Mouse (Mus musculus) spleen, postnatal 36 days (tissue): ENCODE measurements around the gene 4921539E11Rik.
A peak's percentile ranks its signal among the peaks of the same experiment; 100 is the strongest.

Experiments used
- DNase-seq, 2 experiments: peaks; one replicate each; pipeline ENCODE4 v3.0.0; 2022; ENCODE audit warnings: low spot score in 2 of 2, mixed read lengths in 1 of 2

4921539E11Rik gene

DNA sequence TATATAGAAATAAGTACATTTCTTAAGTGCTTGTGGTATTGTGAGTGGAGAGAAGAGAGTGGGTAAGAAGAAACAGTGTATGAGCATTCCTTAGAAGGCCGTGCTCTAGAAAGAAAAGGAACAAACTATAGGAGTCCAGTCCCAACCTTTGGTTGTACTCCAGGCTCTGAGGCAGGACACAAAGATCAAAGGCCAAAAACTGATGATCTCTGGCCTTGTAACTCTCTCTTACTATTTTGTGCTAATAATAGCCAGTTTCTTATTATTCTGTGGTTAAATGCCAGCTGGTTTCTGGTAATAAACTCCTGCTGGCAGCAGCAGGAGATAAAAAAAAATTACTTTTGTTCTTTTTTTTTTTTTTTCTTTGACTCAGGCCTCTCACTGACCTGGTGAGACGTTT lies 58.5 kb downstream of the 4921539E11Rik start:
- no peak for DNase-seq

DNA sequence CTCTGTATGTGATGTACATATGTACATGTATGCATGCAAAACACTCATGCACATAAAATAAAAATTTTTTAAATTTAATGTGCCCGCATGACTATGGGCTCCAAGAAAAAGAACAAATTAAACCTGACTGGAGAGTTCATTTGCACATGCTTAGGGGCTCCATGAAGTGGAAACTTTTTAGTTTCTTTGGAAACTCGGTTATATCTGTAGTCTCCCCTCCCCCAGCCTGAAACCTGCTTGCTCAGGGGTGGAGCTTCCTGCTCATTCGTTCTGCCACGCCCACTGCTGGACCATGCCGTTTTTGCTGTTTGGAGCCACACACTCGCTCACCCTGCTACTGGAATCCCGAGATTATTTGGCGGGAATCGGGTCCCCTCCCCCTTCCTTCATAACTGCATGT lies 67.8 kb downstream of the 4921539E11Rik start:
- DNase-seq: no peak

DNA sequence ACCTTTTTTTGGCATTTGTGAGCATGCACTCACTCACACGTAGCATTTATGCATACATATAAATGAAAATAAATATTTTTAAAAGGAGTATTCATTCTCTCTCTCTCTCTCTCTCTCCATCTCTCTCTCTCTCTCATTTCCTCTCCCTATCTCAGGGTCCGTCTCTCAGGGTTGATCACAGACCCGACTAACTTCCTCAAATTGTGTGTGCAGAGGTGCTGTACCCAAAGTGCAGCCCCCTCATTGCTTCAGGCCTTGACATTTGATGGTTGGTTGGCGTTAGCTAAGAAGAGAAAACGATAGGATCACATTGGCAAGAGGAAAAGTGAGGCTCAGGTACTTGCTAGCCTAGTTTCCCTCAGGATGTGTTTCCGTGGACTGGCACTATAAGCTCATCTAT lies 68.9 kb downstream of the 4921539E11Rik start:
- no peak for DNase-seq

- no peak for DNase-seq
These were observed 71.7 kb downstream of the 4921539E11Rik start for GRCm38 (mm10) chr4:103219011-103219410.

DNA sequence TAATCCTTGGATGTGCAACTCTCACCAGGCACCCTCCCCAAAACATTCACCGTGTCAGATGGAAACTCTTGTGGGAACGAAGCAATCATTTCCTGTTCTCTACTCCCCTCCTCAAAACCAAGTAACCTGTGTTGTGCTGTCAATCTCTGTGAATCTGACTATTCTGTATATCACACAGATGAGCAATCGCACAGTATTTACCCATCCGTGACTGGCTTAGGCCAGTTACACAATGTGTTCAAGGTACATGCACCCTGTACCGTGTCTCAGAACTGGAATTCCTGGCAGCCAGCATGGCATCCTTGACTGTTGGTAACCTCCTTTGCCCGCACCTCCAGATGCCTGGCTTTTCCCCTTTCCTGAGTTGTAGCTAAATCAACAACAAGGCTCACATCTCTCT lies 74.6 kb downstream of the 4921539E11Rik start:
- DNase-seq: no peak

DNA sequence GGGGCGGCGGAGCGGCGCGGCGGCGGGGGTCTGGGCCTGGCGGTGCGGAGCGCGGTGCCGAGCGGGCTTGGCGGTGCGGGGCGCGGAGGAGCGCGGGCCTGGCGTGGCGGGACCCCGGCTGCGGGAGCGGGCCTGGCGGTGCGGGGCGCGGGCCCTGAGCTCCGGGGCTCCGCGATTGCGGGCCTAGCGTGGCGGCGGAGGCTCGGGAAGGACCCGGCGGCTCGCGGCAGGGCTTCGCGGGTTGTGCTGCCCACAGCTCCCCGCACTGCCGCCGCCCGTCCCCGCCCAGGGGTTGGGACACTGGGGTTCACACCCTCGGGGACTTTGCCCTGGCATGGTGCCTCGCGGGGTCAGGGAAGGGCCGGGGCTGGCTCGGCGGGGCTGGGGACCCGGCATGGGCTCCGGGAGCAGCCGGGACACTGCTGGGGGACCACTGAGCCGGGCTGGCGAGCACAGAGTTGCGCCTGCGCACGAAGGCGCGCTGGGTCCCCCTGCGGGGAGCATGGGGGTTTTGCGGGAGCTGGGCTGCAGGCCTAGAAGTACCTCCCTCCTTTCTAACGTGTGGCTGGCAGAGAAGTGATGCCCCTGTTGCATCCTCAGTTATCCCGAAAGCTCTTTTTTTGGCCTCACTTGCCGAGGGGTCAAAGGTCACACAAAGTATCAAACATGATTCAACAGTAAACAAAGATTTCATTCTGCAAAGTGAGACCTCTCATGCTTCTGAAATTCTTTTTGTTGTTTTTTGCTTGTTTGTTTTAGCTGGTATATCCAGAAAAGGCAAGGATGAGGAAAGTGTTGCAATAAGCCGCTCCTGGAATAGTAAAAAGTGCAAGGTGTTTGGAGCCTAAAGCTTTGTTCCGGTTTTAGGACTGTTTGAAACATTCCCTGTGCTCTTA lies 75.5 kb downstream of the 4921539E11Rik start, which contains the start of gene Slc35d1:
Slc35d1 (minus strand) TSS at position 240 of the 896 bp plus-strand sequence.
- peak; percentile 65 to 67 for DNase-seq

DNA sequence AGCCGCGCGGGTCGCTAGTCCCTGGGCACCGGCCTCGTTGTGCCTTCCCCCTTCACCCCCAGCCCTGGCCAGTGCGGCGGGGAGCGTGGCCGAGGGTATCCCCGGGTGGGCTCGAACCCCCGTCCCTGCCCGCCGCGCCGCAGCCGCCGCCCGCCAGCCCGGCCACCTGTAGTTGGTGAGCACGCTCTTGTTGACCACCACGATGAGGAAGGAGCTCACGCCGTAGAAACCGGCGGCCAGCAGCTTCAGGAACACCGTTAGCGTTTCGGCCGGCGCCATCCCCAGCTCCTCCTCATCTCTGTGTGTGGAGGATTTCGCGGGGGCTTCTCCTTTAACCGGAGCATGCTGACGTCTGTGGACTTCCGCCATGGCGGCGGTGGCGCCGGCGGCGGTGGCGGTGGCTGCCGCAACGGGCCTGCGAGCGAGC lies 76.2 kb downstream of the 4921539E11Rik start:
- DNase-seq: peak; percentile 69 to 70

DNA sequence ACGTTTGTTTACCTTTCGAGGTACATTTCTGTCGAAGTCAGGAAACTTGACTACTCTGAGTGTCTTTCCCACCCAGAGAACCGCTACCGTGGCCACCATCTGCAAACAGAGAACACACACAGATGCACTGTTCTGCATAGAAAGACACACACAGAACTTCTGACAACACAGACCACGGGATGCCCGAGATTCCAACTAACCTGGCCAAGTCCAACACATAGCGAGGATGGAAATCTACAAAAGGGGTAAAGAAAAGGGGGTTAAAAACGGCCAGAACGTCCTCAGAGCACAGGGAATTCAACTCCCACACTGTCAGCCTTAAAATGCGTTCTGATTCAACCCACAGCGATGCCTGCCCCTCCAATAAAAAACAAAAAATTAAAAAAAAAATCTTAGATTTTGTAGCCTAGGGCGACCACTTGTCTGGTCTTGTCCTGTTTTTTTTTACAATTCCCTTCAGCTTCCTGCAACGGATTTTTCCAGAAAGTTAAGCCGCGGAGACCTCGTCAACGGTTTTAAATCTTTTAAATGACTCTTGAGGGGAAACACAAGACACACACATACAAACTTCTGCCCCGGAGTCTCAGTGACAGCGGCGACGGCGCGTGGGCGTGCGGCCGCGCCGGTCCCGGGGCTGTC lies 76.7 kb downstream of the 4921539E11Rik start:
- DNase-seq: no peak

GRCm38 (mm10) chr4:103208553-103208952 lies 82.1 kb downstream of the 4921539E11Rik start:
- no peak for DNase-seq

DNA sequence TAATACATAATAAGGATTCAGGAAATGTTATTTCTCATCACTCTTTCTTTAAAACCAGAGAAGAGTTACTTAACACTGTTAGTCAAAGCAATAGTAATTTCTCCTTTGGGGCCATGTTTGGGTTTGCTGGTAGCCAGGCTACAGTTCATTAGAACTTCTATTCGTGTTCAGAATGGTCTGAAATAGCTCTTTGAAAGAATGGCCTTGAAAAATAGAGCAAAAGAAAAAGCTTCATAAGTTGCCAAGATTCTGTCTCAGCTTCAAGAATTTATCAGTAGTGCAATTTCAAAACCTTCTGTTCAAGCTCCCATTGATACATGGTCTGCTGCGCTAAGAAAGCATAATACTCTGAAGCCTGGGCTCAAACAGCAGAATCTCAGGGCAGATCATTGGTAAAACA lies 87.0 kb downstream of the 4921539E11Rik start:
- no peak for DNase-seq

DNA sequence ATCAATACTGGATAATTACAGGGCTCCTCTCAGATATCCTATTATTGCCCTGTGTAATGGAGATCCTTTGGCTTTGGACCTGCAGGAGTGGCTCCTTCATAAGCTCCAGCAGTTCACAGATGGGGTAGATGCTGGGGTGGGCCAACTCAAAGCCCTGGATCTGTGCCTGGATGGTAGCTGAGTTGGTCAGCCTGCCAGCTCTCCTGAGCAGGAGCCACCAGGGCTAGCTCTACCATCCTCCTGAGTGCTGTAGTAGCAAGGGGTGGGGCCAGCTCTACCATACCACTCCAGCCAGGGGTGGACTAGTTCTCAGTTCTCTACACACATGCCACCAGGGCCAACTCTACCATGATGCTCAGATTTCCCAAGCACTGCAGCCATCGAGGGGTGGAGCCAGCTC lies 90.6 kb downstream of the 4921539E11Rik start:
- DNase-seq: no peak

DNA sequence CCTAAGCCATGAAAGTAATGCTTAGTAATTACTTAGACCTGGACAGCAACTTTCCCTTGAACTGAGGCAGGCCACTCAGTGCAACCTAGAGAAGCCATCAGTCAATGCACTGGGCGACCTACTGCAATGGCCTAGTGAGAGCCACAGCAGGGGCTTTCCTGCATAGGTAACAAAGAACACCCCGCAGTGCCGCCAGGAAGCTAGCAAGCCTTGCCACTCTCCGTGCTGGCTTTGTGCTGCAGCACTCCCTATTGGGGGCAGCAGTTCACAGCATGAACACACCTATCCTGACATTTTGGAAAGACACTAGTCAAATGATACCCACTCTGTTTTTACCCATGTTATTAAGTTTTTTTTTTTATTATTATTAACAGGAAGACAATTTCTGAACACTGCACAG lies 91.6 kb downstream of the 4921539E11Rik start:
- DNase-seq: no peak

GRCm38 (mm10) chr4:103197401-103197800 lies 93.3 kb downstream of the 4921539E11Rik start:
- DNase-seq: no peak

GRCm38 (mm10) chr4:103192421-103192820 lies 98.2 kb downstream of the 4921539E11Rik start:
- no peak for DNase-seq

- DNase-seq: peak; percentile 25 to 54
These were observed 101.7 kb downstream of the 4921539E11Rik start for GRCm38 (mm10) chr4:103188786-103189640.
